Mouse (Mus musculus) G1E (cell line): Measurements from ENCODE around the gene Foxg1. TPM values are rescaled to one million over a fixed set of nuclear protein-coding genes. Genes with fewer than 3 reads are reported as not detected.

ENCODE experiments used
- ATAC-seq: 2 replicates; pipeline ENCODE4 v1.8.0; 2016; ENCODE audit warnings: mild to moderate bottlenecking; ENCODE audit not compliant: insufficient number of reproducible peaks, poor library complexity, low FRiP score, severe bottlenecking; ENCODE audit errors: extremely low read depth
- DNase-seq: peaks from one replicate; pipeline ENCODE4 v3.0.0; 2012; ENCODE audit warnings: low spot score
- H3K27me3 ChIP-seq: 2 replicates; pipeline ENCODE4 v1.6.1; 2012; ENCODE audit warnings: mild to moderate bottlenecking, low read length, inconsistent platforms; ENCODE audit not compliant: insufficient read depth
- H3K36me3 ChIP-seq: replicated peaks from 2 replicates; pipeline ENCODE3; 2012; ENCODE audit warnings: mild to moderate bottlenecking, inconsistent platforms
- H3K4me1 ChIP-seq: 2 replicates; pipeline ENCODE4 v1.6.1; 2012; ENCODE audit warnings: low read depth, low read length, inconsistent platforms, mixed read lengths; ENCODE audit not compliant: insufficient read depth
- H3K4me3 ChIP-seq: 2 replicates; pipeline ENCODE4 v1.5.1; 2012; ENCODE audit warnings: low read depth, mild to moderate bottlenecking, inconsistent platforms, low read length, moderate library complexity, mixed read lengths
- H3K9me3 ChIP-seq: replicated peaks from 2 replicates; pipeline ENCODE4 v1.6.1; 2012; ENCODE audit warnings: inconsistent platforms
- CTCF ChIP-seq: IDR thresholded peaks from 2 replicates; pipeline ENCODE4 v1.5.1; 2012; ENCODE audit warnings: low read depth, low read length, inconsistent platforms, mixed read lengths
- GATA1 ChIP-seq: IDR thresholded peaks from 2 replicates; pipeline ENCODE4 v1.6.1; 2012; ENCODE audit warnings: borderline replicate concordance, low read length, inconsistent platforms, mixed read lengths
- GATA2 ChIP-seq: IDR thresholded peaks from 2 replicates; pipeline ENCODE4 v1.6.1; 2012; ENCODE audit warnings: low read depth, low read length, inconsistent platforms, borderline replicate concordance
- POLR2AphosphoS5 ChIP-seq: IDR thresholded peaks from 2 replicates; pipeline ENCODE4 v1.6.1; 2012; ENCODE audit warnings: low read depth, low read length, inconsistent platforms; ENCODE audit not compliant: insufficient replicate concordance
- TAL1 ChIP-seq: conservative IDR thresholded peaks from 2 replicates; pipeline ENCODE4 v1.6.1; 2012; ENCODE audit warnings: low read depth, low read length, inconsistent platforms, mixed read lengths
- polyA plus RNA-seq: library from polyadenylated mRNA; stranded (reverse); fragments of >175 nt; gene quantifications from 2 replicates; pipeline ENCODE4 v1.2.3, GENCODE M21; 2012
- total RNA-seq, 2 experiments: library from RNA; stranded (forward) in 1 of 2; stranded (reverse) in 1 of 2; fragments of 200-1000 nt in 1 of 2; fragments of >200 nt in 1 of 2; fragmentation: Nextera tagmentation in 1 of 2; gene quantifications; 2 replicates each; pipeline ENCODE4 v1.2.3; 2014 to 2017

Gene Foxg1
- total and polyA plus RNA-seq, 3 experiments, result 0.53 TPM; not detected in 2

GRCm38 (mm10) chr12:49399611-49400010 lies 17.2 kb downstream of the Foxg1 start:
- Histone ChIP-seq H3K27me3 (peaks cover 10% of the 10 kb centered on the region), H3K9me3 (peaks cover 5% of the 10 kb centered on the region), H3K36me3 (no peaks in the 10 kb centered on the region), H3K4me1 (no peaks in the 10 kb centered on the region), H3K4me3 (no peak overlapping the region)
- TF ChIP-seq TAL1, result no peak
- TF ChIP-seq GATA1, result no peak
- TF ChIP-seq POLR2AphosphoS5, result no peak
- TF ChIP-seq GATA2, result no peak
- TF ChIP-seq CTCF, result no peak
- DNase-seq, result no peak
- no peak for ATAC-seq

DNA sequence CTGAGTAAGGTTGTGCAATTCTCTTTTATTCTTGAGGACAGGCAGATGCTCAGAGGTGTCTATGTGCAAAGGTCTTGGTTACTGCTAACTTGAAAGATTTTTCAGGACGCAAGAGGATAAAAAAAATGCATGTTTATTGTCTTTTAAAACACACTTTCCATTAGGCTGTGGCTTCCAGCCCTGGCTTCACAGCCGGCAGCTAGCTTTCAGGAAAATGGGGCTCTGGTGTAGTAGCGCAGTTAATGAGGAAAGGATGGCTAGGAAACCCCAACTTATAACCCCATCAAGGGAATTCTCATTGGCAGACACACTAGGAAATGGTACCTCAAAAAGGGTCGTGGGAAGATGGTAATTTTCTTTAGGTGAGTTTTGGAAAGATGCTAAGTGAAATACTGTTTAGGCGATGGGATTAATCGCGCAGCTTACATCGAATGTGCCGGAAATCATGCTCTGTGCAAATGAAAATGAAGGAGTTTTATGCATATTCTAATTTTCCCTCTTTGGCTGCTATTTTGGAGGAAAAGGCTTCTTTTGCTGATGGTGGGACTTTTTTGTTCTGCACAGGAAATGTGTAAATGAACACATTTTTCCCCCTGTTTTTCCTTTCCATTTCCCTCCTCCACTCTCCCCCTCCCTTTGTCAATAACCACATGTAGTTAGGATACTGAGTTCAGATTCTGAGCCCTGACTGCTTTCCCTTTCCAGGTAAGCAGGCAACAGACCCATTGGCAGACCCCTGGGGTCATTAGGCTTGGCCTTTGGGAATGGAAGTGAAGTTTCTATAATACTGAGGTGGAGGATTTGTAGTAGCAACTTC lies 17.8 kb downstream of the Foxg1 start:
- no peak overlapping the region for H3K4me3 ChIP-seq
- no peak for DNase-seq
- no peak for ATAC-seq
- H3K36me3 ChIP-seq, result no peaks in the 10 kb centered on the region
- no peak for TF ChIP-seq POLR2AphosphoS5
- no peak for TF ChIP-seq CTCF
- TF ChIP-seq GATA2, result no peak
- no peak for TF ChIP-seq GATA1
- TF ChIP-seq TAL1, result no peak
- H3K4me1 ChIP-seq, result no peaks in the 10 kb centered on the region
- H3K27me3 ChIP-seq, result peaks cover 8% of the 10 kb centered on the region; the same call in 1 of the 2 replicates
- H3K9me3 ChIP-seq, result peaks cover 5% of the 10 kb centered on the region

DNA sequence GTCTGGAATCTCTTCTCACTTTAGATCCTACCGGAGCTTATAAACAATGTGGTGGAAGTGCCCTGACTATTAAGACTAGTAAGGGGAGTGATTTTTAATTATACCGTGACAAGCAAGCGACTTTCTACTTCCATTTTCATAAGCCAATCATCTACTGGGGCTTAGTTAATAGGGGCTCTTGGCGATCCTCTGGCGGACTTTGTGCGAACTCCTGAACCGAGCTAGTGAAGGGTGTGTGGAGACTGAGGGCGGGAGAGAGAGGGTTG lies 18.3 kb downstream of the Foxg1 start:
- ATAC-seq (no peak), DNase-seq (no peak)
- peaks cover 5% of the 10 kb centered on the region for H3K9me3 ChIP-seq
- TF ChIP-seq GATA1, result no peak
- no peak for TF ChIP-seq GATA2
- TF ChIP-seq POLR2AphosphoS5, result no peak
- no peak for TF ChIP-seq CTCF
- TF ChIP-seq TAL1, result no peak
- H3K36me3 ChIP-seq, result no peaks in the 10 kb centered on the region
- no peak overlapping the region for H3K4me3 ChIP-seq
- peaks cover 8% of the 10 kb centered on the region; the same call in 1 of the 2 replicates for H3K27me3 ChIP-seq
- H3K4me1 ChIP-seq, result no peaks in the 10 kb centered on the region

DNA sequence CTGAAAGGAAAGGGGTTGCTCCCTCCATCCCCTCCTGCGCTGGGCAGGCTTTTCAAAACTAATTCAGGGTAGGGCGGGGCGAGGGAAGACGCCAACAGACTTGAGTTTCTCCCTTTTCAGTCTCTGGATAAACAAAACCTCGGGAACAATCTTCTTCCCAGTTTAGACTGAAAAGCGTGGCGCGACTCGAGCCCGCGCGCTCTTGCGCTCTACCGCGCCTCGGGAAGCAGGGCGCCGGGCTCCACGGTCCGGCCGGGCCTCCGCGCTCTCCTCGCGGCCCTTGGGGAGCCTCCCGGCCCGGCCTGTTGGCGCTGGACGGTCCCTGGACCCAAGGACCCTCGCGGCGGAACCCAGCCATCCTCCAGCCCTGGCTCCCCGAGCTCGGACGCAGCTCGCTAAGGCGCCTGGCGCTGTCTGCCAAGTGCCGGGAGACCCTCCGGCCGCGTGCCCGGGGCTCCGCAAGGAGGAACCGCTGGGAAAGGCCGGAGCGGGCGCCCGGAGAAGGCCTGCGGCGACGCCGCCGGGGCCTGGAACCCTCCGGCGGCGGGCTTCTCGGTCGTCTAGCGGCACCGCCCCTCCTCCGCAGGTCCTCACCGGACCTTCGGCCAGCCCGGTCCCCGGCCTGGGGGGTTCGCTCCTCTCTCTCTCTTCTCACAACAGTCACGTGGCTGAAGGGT lies 18.8 kb downstream of the Foxg1 start:
- Histone ChIP-seq H3K27me3 (peaks cover 8% of the 10 kb centered on the region; the same call in 1 of the 2 replicates), H3K4me1 (no peaks in the 10 kb centered on the region), H3K9me3 (peaks cover 5% of the 10 kb centered on the region), H3K36me3 (no peaks in the 10 kb centered on the region), H3K4me3 (no peak overlapping the region)
- TF ChIP-seq CTCF (no peak), GATA2 (no peak), TAL1 (no peak), POLR2AphosphoS5 (no peak), GATA1 (no peak)
- ATAC-seq (no peak), DNase-seq (no peak)

DNA sequence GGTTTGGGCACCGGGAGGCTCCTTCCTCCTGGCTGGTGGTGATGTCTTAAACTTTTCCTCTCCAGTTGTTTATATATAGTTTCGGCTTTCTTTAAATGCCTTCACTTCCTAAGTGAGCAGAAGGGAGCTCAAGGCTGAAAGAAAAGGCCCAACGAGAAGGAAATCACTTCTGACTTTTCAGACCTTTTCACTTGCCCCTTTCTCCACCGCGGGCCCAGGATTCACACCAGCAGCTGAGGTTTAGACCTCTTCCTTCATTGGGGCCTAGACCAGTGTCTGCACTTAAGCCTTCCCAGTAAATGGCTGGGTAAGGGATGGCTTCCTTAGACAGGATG lies 19.3 kb downstream of the Foxg1 start:
- no peaks in the 10 kb centered on the region for H3K4me1 ChIP-seq
- no peaks in the 10 kb centered on the region for H3K36me3 ChIP-seq
- DNase-seq (no peak), ATAC-seq (no peak)
- TF ChIP-seq CTCF (no peak), GATA2 (no peak), POLR2AphosphoS5 (no peak), TAL1 (no peak), GATA1 (no peak)
- H3K27me3 ChIP-seq, result peaks cover 8% of the 10 kb centered on the region; the same call in 1 of the 2 replicates
- no peak overlapping the region for H3K4me3 ChIP-seq
- H3K9me3 ChIP-seq, result peaks cover 5% of the 10 kb centered on the region

DNA sequence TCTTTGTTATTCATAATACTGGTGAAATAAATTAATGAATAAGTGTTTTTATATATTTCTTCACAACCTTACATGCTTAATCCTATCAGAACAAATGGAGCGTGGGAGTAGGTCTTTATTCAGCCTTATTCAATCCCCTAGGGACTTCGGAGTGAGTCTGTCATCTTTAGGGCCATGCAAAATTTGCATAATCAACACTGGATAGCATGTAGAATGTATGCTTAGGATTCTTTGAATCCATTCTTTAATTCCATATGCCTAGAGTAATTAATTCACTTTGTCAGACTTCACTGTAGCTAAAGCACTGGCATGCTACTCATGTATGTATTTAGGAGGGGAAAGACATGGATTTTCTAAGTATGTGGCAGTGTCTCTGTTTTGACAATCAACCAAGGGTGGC lies 27.4 kb downstream of the Foxg1 start:
- no peaks in the 10 kb centered on the region for H3K27me3 ChIP-seq
- no peak for TF ChIP-seq CTCF
- DNase-seq (no peak), ATAC-seq (no peak)
- no peaks in the 10 kb centered on the region for H3K4me1 ChIP-seq
- H3K4me3 ChIP-seq, result no peak overlapping the region
- H3K36me3 ChIP-seq, result no peaks in the 10 kb centered on the region
- peaks cover 7% of the 10 kb centered on the region; the same call in 1 of the 2 replicates for H3K9me3 ChIP-seq

GRCm38 (mm10) chr12:49417963-49418362 lies 35.5 kb downstream of the Foxg1 start:
- Histone ChIP-seq H3K27me3 (no peaks in the 10 kb centered on the region), H3K4me3 (no peak overlapping the region), H3K9me3 (peaks cover 4% of the 10 kb centered on the region; the same call in 1 of the 2 replicates), H3K36me3 (no peaks in the 10 kb centered on the region), H3K4me1 (no peaks in the 10 kb centered on the region)
- ATAC-seq (no peak), DNase-seq (no peak)
- TF ChIP-seq CTCF (no peak), TAL1 (no peak), POLR2AphosphoS5 (no peak), GATA2 (no peak), GATA1 (no peak)

Other genes with a start within 250 kb of the Foxg1 start
- gene Gm43517, start 2.5 kb downstream of the Foxg1 start, total RNA-seq (2014; fragmentation: Nextera tagmentation), result not detected in 2 replicates
- gene Gm43517, start 2.5 kb downstream of the Foxg1 start, total RNA-seq (2017), result 0.06 and 0.16 TPM in 2 replicates
- not detected in 2 replicates for gene Gm43517, start 2.5 kb downstream of the Foxg1 start, polyA plus RNA-seq